Mouse (Mus musculus) CH12.LX (cell line): ENCODE measurements at regions not wholly inside any gene's neighbourhood (a gene's known extent, or its start where the extent isn't known, plus 50 kb on each side); places are given as distances from the start of the nearest gene placed in this dataset.

Source experiments
- DNase-seq: peaks from one replicate; pipeline ENCODE4 v3.0.0-alpha.2; 2013; ENCODE audit errors: extremely low read depth
- H3K27ac ChIP-seq: 2 replicates; pipeline ENCODE4 v1.5.1; 2012; ENCODE audit warnings: low read depth, mild to moderate bottlenecking, control low read depth, moderate library complexity; ENCODE audit not compliant: insufficient read depth
- H3K27me3 ChIP-seq: replicated peaks from 2 replicates; pipeline ENCODE3; 2012; ENCODE audit warnings: inconsistent platforms
- H3K36me3 ChIP-seq, 2 experiments: replicated peaks in 1 of 2; 2 replicates each; pipeline versions ENCODE3 to v1.6.1; 2012; ENCODE audit warnings: inconsistent platforms in 1 of 2, low read length in 1 of 2, mild to moderate bottlenecking in 1 of 2, mixed read lengths in 1 of 2, moderate library complexity in 1 of 2; ENCODE audit not compliant: control insufficient read depth in 1 of 2, insufficient read depth in 1 of 2
- H3K4me1 ChIP-seq, 2 experiments: 2 replicates each; pipeline ENCODE4 v1.6.1; 2012; ENCODE audit warnings: inconsistent platforms in 1 of 2, moderate library complexity in 1 of 2; ENCODE audit not compliant: insufficient read depth in 2 of 2, control insufficient read depth in 1 of 2
- H3K4me2 ChIP-seq: 2 replicates; pipeline ENCODE4 v1.6.1; 2012; ENCODE audit warnings: low read depth, mild to moderate bottlenecking, control low read depth; ENCODE audit not compliant: poor library complexity, insufficient read depth, severe bottlenecking
- H3K4me3 ChIP-seq, 3 experiments: fragments of 150-350 bp in 1 of 3; sonication (generic) in 1 of 3; replicated peaks in 1 of 3; 2 replicates each; pipeline versions ENCODE3 to v1.5.1; 2011 to 2012; ENCODE audit warnings: low read depth in 2 of 3, low read length in 2 of 3, mild to moderate bottlenecking in 2 of 3, moderate library complexity in 2 of 3, control low read depth in 1 of 3, improper control_type of control experiment in 1 of 3, inconsistent platforms in 1 of 3, mixed read lengths in 1 of 3; ENCODE audit not compliant: poor library complexity in 1 of 3
- H3K79me2 ChIP-seq: replicated peaks from 2 replicates; pipeline ENCODE4 v1.6.1; 2012; ENCODE audit warnings: mild to moderate bottlenecking, moderate library complexity; ENCODE audit not compliant: control insufficient read depth, poor library complexity, insufficient read depth, severe bottlenecking; ENCODE audit errors: extremely low read depth
- H3K9ac ChIP-seq: 2 replicates; pipeline ENCODE4 v1.6.1; 2012; ENCODE audit warnings: low read depth, mild to moderate bottlenecking, control low read depth, moderate library complexity; ENCODE audit not compliant: insufficient read depth
- H3K9me3 ChIP-seq: replicated peaks from 2 replicates; pipeline ENCODE3; 2012; ENCODE audit warnings: low read length, inconsistent platforms, mixed read lengths
- BHLHE40 ChIP-seq: IDR thresholded peaks from 2 replicates; pipeline ENCODE4 v1.6.1; 2011; ENCODE audit warnings: mild to moderate bottlenecking, low read depth, low read length, improper control_type of control experiment
- E2F4 ChIP-seq: IDR thresholded peaks from 2 replicates; pipeline ENCODE4 v1.6.1; 2011; ENCODE audit warnings: low read depth, low read length, improper control_type of control experiment; ENCODE audit not compliant: insufficient replicate concordance
- ETS1 ChIP-seq: conservative IDR thresholded peaks from 2 replicates; pipeline ENCODE4 v1.6.1; 2012; ENCODE audit warnings: low read depth, mild to moderate bottlenecking, inconsistent platforms, low read length, improper control_type of control experiment, moderate library complexity
- GABPA ChIP-seq: IDR thresholded peaks from 2 replicates; pipeline ENCODE4 v1.6.1; 2012; ENCODE audit warnings: low read depth, low read length, improper control_type of control experiment, inconsistent platforms; ENCODE audit not compliant: insufficient replicate concordance
- IRF4 ChIP-seq: IDR thresholded peaks from 2 replicates; pipeline ENCODE4 v1.6.1; 2014; ENCODE audit warnings: low read depth, mild to moderate bottlenecking, inconsistent platforms, low read length, improper control_type of control experiment
- KAT2A ChIP-seq: IDR thresholded peaks from 2 replicates; pipeline ENCODE4 v1.6.1; 2012; ENCODE audit warnings: low read length, improper control_type of control experiment, inconsistent platforms; ENCODE audit not compliant: insufficient replicate concordance
- MAFK ChIP-seq: IDR thresholded peaks from 2 replicates; pipeline ENCODE4 v1.6.1; 2011; ENCODE audit warnings: low read length, improper control_type of control experiment; ENCODE audit not compliant: insufficient replicate concordance
- MAX ChIP-seq: IDR thresholded peaks from 2 replicates; pipeline ENCODE4 v1.6.1; 2011; ENCODE audit warnings: low read length, improper control_type of control experiment
- MAZ ChIP-seq: IDR thresholded peaks from 2 replicates; pipeline ENCODE4 v1.6.1; 2012; ENCODE audit warnings: low read depth, mild to moderate bottlenecking, inconsistent platforms, low read length, improper control_type of control experiment, moderate library complexity
- MXI1 ChIP-seq: IDR thresholded peaks from 2 replicates; pipeline ENCODE4 v1.6.1; 2011; ENCODE audit warnings: mild to moderate bottlenecking, low read depth, low read length, improper control_type of control experiment
- NELFE ChIP-seq: IDR thresholded peaks from 2 replicates; pipeline ENCODE4 v1.6.1; 2011; ENCODE audit warnings: low read depth, low read length, improper control_type of control experiment
- NRF1 ChIP-seq: IDR thresholded peaks from 2 replicates; pipeline ENCODE4 v1.6.1; 2014; ENCODE audit warnings: low read depth, mild to moderate bottlenecking, inconsistent platforms, low read length, improper control_type of control experiment, moderate library complexity
- POLR2A ChIP-seq: IDR thresholded peaks from 2 replicates; pipeline ENCODE4 v1.6.1; 2011; ENCODE audit warnings: low read depth, mild to moderate bottlenecking, improper control_type of control experiment, low read length
- SMC3 ChIP-seq: IDR thresholded peaks from 2 replicates; pipeline ENCODE4 v1.6.1; 2011; ENCODE audit warnings: low read depth, low read length, improper control_type of control experiment
- UBTF ChIP-seq: IDR thresholded peaks from 2 replicates; pipeline ENCODE4 v1.6.1; 2012; ENCODE audit warnings: low read depth, mild to moderate bottlenecking, inconsistent platforms, low read length, improper control_type of control experiment, moderate library complexity
- USF1 ChIP-seq: IDR thresholded peaks from 2 replicates; pipeline ENCODE4 v1.6.1; 2014; ENCODE audit warnings: low read depth, mild to moderate bottlenecking, inconsistent platforms, low read length, improper control_type of control experiment
- USF2 ChIP-seq: conservative IDR thresholded peaks from 2 replicates; pipeline ENCODE4 v1.6.1; 2011; ENCODE audit warnings: low read depth, low read length, improper control_type of control experiment
- ZC3H11A ChIP-seq: IDR thresholded peaks from 2 replicates; pipeline ENCODE4 v1.6.1; 2012; ENCODE audit warnings: low read depth, mild to moderate bottlenecking, inconsistent platforms, low read length, improper control_type of control experiment
- ZKSCAN1 ChIP-seq: IDR thresholded peaks from 2 replicates; pipeline ENCODE4 v1.6.1; 2012; ENCODE audit warnings: low read depth, inconsistent platforms, low read length, improper control_type of control experiment, borderline replicate concordance
- ZMIZ1 ChIP-seq: IDR thresholded peaks from 2 replicates; pipeline ENCODE4 v1.6.1; 2012; ENCODE audit warnings: low read depth, mild to moderate bottlenecking, inconsistent platforms, low read length, improper control_type of control experiment
- ZNF384 ChIP-seq: IDR thresholded peaks from 2 replicates; pipeline ENCODE4 v1.6.1; 2012; ENCODE audit warnings: low read depth, low read length, improper control_type of control experiment, inconsistent platforms
- dilution Hi-C: fragments of 300-500 bp; cut with MboI; formaldehyde crosslinking; loops from 2 replicates; pipeline ENCODE4 v1.14.3; 2020; ENCODE audit warnings: low sequenced_read_pairs; ENCODE audit not compliant: extremely low pct_unique_long_range_greater_than_20kb, extremely low pct_ligation_motif_present
- in situ Hi-C: fragments of 300-500 bp; cut with MboI; formaldehyde crosslinking; loops from 3 replicates; pipeline ENCODE4 v1.14.3; 2019; ENCODE audit warnings: low sequenced_read_pairs, low pct_ligation_motif_present, low pct_unique_long_range_greater_than_20kb, mixed read lengths

DNA sequence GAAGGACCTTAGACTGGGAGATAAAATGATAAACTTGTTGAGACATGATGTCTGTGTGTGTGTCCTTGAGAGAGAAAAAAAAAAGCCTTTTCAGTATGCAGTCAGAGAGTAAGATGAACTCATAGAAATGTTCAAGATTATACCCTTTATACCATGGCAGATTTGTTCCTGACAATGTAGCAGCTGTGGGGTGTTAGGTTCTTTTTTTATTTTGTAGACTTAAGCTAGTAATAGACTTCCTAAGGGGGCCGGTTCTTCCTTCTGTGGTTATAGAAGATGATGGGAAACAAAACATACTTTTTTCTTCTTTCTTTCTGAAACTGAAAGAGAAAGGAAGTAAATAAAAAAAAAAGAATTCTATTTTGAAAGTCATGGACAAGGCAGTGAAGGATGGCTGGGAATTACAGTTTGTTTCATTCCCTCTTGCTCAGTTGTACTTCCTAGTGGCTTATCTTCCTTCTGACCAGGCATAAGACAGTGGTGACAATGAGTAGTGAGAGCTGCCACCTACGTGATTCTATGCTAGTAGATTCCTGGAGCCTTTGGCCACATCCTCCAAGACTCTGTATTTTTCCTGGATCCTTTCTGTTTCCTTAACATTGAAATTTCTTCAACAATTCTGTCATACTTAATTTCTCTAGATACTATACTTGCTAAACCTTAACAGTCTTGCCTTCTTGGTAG lies 280.0 kb downstream of the Pcdh10 start:
- no peak overlapping the region for H3K9ac ChIP-seq
- H3K4me3 ChIP-seq: no peak overlapping the region
- in situ Hi-C loops (no loop called here), dilution Hi-C loops (no loop called here)
- H3K4me2 ChIP-seq: no peak overlapping the region
- H3K27ac ChIP-seq: no peak overlapping the region
- no peak for TF ChIP-seq ZKSCAN1
- TF ChIP-seq SMC3: no peak
- no peak for TF ChIP-seq ZNF384
- no peak for TF ChIP-seq ZMIZ1
- TF ChIP-seq ZC3H11A: no peak
- TF ChIP-seq ETS1: no peak
- TF ChIP-seq E2F4: no peak
- no peak for TF ChIP-seq NRF1
- TF ChIP-seq POLR2A: no peak
- no peak for TF ChIP-seq UBTF
- no peak for TF ChIP-seq USF1
- TF ChIP-seq BHLHE40: no peak
- no peak for TF ChIP-seq MAX
- no peak for TF ChIP-seq USF2
- no peak for TF ChIP-seq IRF4
- no peak for TF ChIP-seq MAFK
- TF ChIP-seq NELFE: no peak
- TF ChIP-seq MAZ: no peak
- TF ChIP-seq GABPA: no peak
- no peak for TF ChIP-seq MXI1
- no peaks in the 10 kb centered on the region for H3K27me3 ChIP-seq
- no peaks in the 10 kb centered on the region for H3K36me3 ChIP-seq
- H3K4me1 ChIP-seq: no peaks in the 10 kb centered on the region
- peaks cover 8% of the 10 kb centered on the region for H3K9me3 ChIP-seq
- DNase-seq: no peak
- no peaks in the 10 kb centered on the region for H3K79me2 ChIP-seq

DNA sequence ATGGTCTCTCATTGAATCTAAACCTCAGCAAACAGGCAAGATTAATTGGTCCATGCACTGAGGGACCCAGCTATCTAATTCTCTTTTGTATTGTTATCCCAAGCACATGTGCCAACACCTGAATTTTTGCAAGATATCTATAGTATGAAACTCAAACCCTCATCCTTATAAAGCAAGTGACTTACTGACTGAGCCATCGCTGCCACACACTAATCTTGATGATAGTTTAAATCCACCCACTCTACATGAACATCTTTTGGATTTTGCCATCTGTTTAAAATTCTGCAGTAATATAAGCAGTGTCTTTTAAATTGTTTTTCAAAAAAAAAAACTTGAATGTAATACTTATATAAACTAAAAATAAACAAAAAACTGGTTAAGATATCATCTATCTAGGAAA lies 280.9 kb downstream of the Pcdh10 start:
- dilution Hi-C loops (no loop called here), in situ Hi-C loops (no loop called here)
- no peak overlapping the region for H3K27ac ChIP-seq
- H3K4me2 ChIP-seq: no peak overlapping the region
- H3K4me3 ChIP-seq: no peak overlapping the region
- no peak overlapping the region for H3K9ac ChIP-seq
- peaks cover 8% of the 10 kb centered on the region for H3K9me3 ChIP-seq
- TF ChIP-seq USF1 (no peak), USF2 (no peak), ZMIZ1 (no peak), KAT2A (no peak)
- no peaks in the 10 kb centered on the region for H3K36me3 ChIP-seq
- H3K79me2 ChIP-seq: no peaks in the 10 kb centered on the region
- no peaks in the 10 kb centered on the region for H3K4me1 ChIP-seq
- H3K27me3 ChIP-seq: no peaks in the 10 kb centered on the region
- no peak for DNase-seq
